Comparison of ENCODE assay signal across 31 mouse cellular contexts in genomic region chr2:156568647-156569046, GRCm38 (mm10).
"Had no signal": no experiment of that assay in that cellular context is flagged by ENCODE, and none has a peak within 500 bp of the region (broad histone marks: within the 10 kb centered on the region; RNA-seq: fewer than 3 reads in every experiment).

No protein-coding gene starts in this region.

- DNase-seq: left cerebral cortex, postnatal 4 days; liver; liver, embryonic 13.5 days; liver, postnatal 0 days; lung, adult 18-20 months; lung, adult 2 months; lung, embryonic 14.5 days; lung, postnatal 10 days; lung, postnatal 14 days; lung, postnatal 36 days; lung, postnatal 4 days; midbrain, embryonic 14.5 days had no signal

- H3K4me1 ChIP-seq: limb, embryonic 10.5 days; limb, embryonic 12.5 days; liver, embryonic 12.5 days; liver, embryonic 13.5 days; liver, embryonic 15.5 days; lung, embryonic 15.5 days; megakaryocyte, embryonic 14.5 days; midbrain, embryonic 10.5 days; midbrain, embryonic 12.5 days; midbrain, embryonic 13.5 days; midbrain, embryonic 15.5 days; neural tube, embryonic 12.5 days had no signal

- H3K4me2 ChIP-seq: limb, embryonic 12.5 days; limb, embryonic 13.5 days; limb, embryonic 15.5 days; liver, embryonic 12.5 days; liver, embryonic 13.5 days; liver, embryonic 15.5 days; lung, embryonic 14.5 days; lung, embryonic 15.5 days; midbrain, embryonic 11.5 days; midbrain, embryonic 12.5 days; midbrain, embryonic 13.5 days; midbrain, embryonic 15.5 days; neural tube, embryonic 12.5 days had no signal

- H3K4me3 ChIP-seq: limb, embryonic 10.5 days; limb, embryonic 12.5 days; limb, embryonic 13.5 days; limb, embryonic 15.5 days; liver, embryonic 12.5 days; liver, embryonic 13.5 days; liver, embryonic 15.5 days; lung, embryonic 15.5 days; megakaryocyte, embryonic 14.5 days; midbrain, embryonic 10.5 days; midbrain, embryonic 12.5 days; midbrain, embryonic 13.5 days; midbrain, embryonic 15.5 days; myocyte; neural tube, embryonic 12.5 days had no signal

- H3K27me3 ChIP-seq: limb, embryonic 12.5 days; limb, embryonic 13.5 days; limb, embryonic 15.5 days; liver, embryonic 12.5 days; liver, embryonic 13.5 days; liver, embryonic 15.5 days; lung, embryonic 15.5 days; midbrain, embryonic 12.5 days; midbrain, embryonic 13.5 days; midbrain, embryonic 15.5 days; neural tube, embryonic 12.5 days had no signal

- ATAC-seq: liver, embryonic 12.5 days; liver, postnatal 0 days; lung, postnatal 0 days; midbrain, embryonic 13.5 days; midbrain, embryonic 15.5 days; midbrain, embryonic 16.5 days had no signal

- H3K9ac ChIP-seq: limb, embryonic 12.5 days; limb, embryonic 13.5 days; limb, embryonic 15.5 days; liver, embryonic 12.5 days; liver, embryonic 13.5 days; liver, embryonic 14.5 days; liver, embryonic 15.5 days; liver, postnatal 0 days; lung, embryonic 14.5 days; lung, embryonic 15.5 days; midbrain, embryonic 12.5 days; midbrain, embryonic 13.5 days; midbrain, embryonic 15.5 days; neural tube, embryonic 12.5 days had no signal

- H3K27ac ChIP-seq: limb, embryonic 10.5 days; limb, embryonic 12.5 days; limb, embryonic 13.5 days; limb, embryonic 15.5 days; liver, embryonic 12.5 days; liver, embryonic 13.5 days; liver, embryonic 14.5 days; liver, embryonic 15.5 days; lung, embryonic 15.5 days; macrophage; midbrain, embryonic 10.5 days; midbrain, embryonic 12.5 days; midbrain, embryonic 13.5 days; midbrain, embryonic 15.5 days; neural tube, embryonic 12.5 days had no signal

- H3K9me3 ChIP-seq: limb, embryonic 10.5 days; limb, embryonic 12.5 days; limb, embryonic 13.5 days; limb, embryonic 15.5 days; liver, embryonic 12.5 days; liver, embryonic 13.5 days; liver, embryonic 15.5 days; lung, embryonic 15.5 days; midbrain, embryonic 10.5 days; midbrain, embryonic 12.5 days; midbrain, embryonic 13.5 days; midbrain, embryonic 15.5 days; neural tube, embryonic 12.5 days had no signal
